Mouse (Mus musculus): ENCODE results near the gene Gfral. TPM values are rescaled to one million over a fixed set of nuclear protein-coding genes. Genes with fewer than 3 reads are reported as not detected.

Gene Gfral
- polyA plus RNA-seq, 1 experiment from 2014 or later = not detected

GRCm38 (mm10) chr9:76196917-76197316 is 16.5 kb downstream of the Gfral start:
- no peaks in the 10 kb centered on the region for H3K36me3 ChIP-seq (ENCODE audit: insufficient read depth, low read length)
- H3K4me2 ChIP-seq (replicated peaks; ENCODE audit: low read depth, low read length) = no peak overlapping the region
- no peak overlapping the region for H3K9ac ChIP-seq (replicated peaks; ENCODE audit: low read depth)
- no peak overlapping the region for H3K27ac ChIP-seq (ENCODE audit: low read length)
- DNase-seq (ENCODE audit: low spot score) (no peak), ATAC-seq (no peak)
- no peak overlapping the region for H3K4me3 ChIP-seq (ENCODE audit: low read depth, low read length)
- 74% methylated on average over 4 of the region's 4 CpGs for WGBS
- TF ChIP-seq CTCF (IDR thresholded peaks at IDR 0.05) (no peak), EP300 (IDR thresholded peaks at IDR 0.05) (no peak)
- no peaks in the 10 kb centered on the region for H3K27me3 ChIP-seq (replicated peaks; ENCODE audit: insufficient read depth, low read length)
- no peaks in the 10 kb centered on the region for H3K4me1 ChIP-seq (ENCODE audit: insufficient read depth, low read depth, low read length)
- no peaks in the 10 kb centered on the region for H3K9me3 ChIP-seq (ENCODE audit: low read length)

- ATAC-seq = no peak
These were observed 34.2 kb downstream of the Gfral start for GRCm38 (mm10) chr9:76179221-76179620.

GRCm38 (mm10) chr9:76172686-76173295 is 40.7 kb downstream of the Gfral start:
- ATAC-seq (no peak), DNase-seq (ENCODE audit: low spot score) (no peak)
- 51% methylated on average over 5 of the region's 5 CpGs for WGBS

More at GRCm38 (mm10) chr9:76179221-76179620, 34.2 kb downstream of the Gfral start:
- no peaks in the 10 kb centered on the region for H3K4me1 ChIP-seq (ENCODE audit: insufficient read depth, low read depth, low read length)
- no peak overlapping the region for H3K27ac ChIP-seq (ENCODE audit: low read length)
- H3K4me2 ChIP-seq (replicated peaks; ENCODE audit: low read depth, low read length) = no peak overlapping the region
- TF ChIP-seq CTCF (IDR thresholded peaks at IDR 0.05) (no peak), EP300 (IDR thresholded peaks at IDR 0.05) (no peak)
- H3K27me3 ChIP-seq (replicated peaks; ENCODE audit: insufficient read depth, low read length) = no peaks in the 10 kb centered on the region
- no peak overlapping the region for H3K4me3 ChIP-seq (ENCODE audit: low read depth, low read length)
- DNase-seq (ENCODE audit: low spot score) = no peak
- no peak overlapping the region for H3K9ac ChIP-seq (replicated peaks; ENCODE audit: low read depth)
- H3K9me3 ChIP-seq (ENCODE audit: low read length) = no peaks in the 10 kb centered on the region
- no peaks in the 10 kb centered on the region for H3K36me3 ChIP-seq (ENCODE audit: insufficient read depth, low read length)

GRCm38 (mm10) chr9:76168355-76168754 is 45.1 kb downstream of the Gfral start:
- DNase-seq (ENCODE audit: low spot score) = no peak
- WGBS = 34% methylated on average over 3 of the region's 3 CpGs
- no peak overlapping the region for H3K9ac ChIP-seq (replicated peaks; ENCODE audit: low read depth)
- H3K9me3 ChIP-seq (ENCODE audit: low read length) = no peaks in the 10 kb centered on the region
- H3K27ac ChIP-seq (ENCODE audit: low read length) = no peak overlapping the region
- H3K27me3 ChIP-seq (replicated peaks; ENCODE audit: insufficient read depth, low read length) = no peaks in the 10 kb centered on the region
- TF ChIP-seq CTCF (IDR thresholded peaks at IDR 0.05) (peak; percentile 46), EP300 (IDR thresholded peaks at IDR 0.05) (no peak)
- no peaks in the 10 kb centered on the region for H3K4me1 ChIP-seq (ENCODE audit: insufficient read depth, low read depth, low read length)
- no peaks in the 10 kb centered on the region for H3K36me3 ChIP-seq (ENCODE audit: insufficient read depth, low read length)
- H3K4me2 ChIP-seq (replicated peaks; ENCODE audit: low read depth, low read length) = no peak overlapping the region
- H3K4me3 ChIP-seq (ENCODE audit: low read depth, low read length) = no peak overlapping the region
- no peak for ATAC-seq

More at GRCm38 (mm10) chr9:76172686-76173295, 40.7 kb downstream of the Gfral start:
- no peak overlapping the region for H3K4me3 ChIP-seq (ENCODE audit: low read depth, low read length)
- no peaks in the 10 kb centered on the region for H3K36me3 ChIP-seq (ENCODE audit: insufficient read depth, low read length)
- H3K27me3 ChIP-seq (replicated peaks; ENCODE audit: insufficient read depth, low read length) = no peaks in the 10 kb centered on the region
- no peaks in the 10 kb centered on the region for H3K9me3 ChIP-seq (ENCODE audit: low read length)
- no peaks in the 10 kb centered on the region for H3K4me1 ChIP-seq (ENCODE audit: insufficient read depth, low read depth, low read length)
- no peak overlapping the region for H3K27ac ChIP-seq (ENCODE audit: low read length)
- H3K4me2 ChIP-seq (replicated peaks; ENCODE audit: low read depth, low read length) = no peak overlapping the region
- no peak overlapping the region for H3K9ac ChIP-seq (replicated peaks; ENCODE audit: low read depth)
- TF ChIP-seq EP300 (IDR thresholded peaks at IDR 0.05) (no peak), CTCF (IDR thresholded peaks at IDR 0.05) (no peak)

- Histone ChIP-seq H3K27me3 (replicated peaks; ENCODE audit: insufficient read depth, low read length) (no peaks in the 10 kb centered on the region), H3K4me2 (replicated peaks; ENCODE audit: low read depth, low read length) (peak overlapping the region; percentile 15), H3K9me3 (ENCODE audit: low read length) (no peaks in the 10 kb centered on the region), H3K4me3 (ENCODE audit: low read depth, low read length) (no peak overlapping the region), H3K4me1 (ENCODE audit: insufficient read depth, low read depth, low read length) (no peaks in the 10 kb centered on the region), H3K36me3 (ENCODE audit: insufficient read depth, low read length) (no peaks in the 10 kb centered on the region), H3K27ac (ENCODE audit: low read length) (no peak overlapping the region), H3K9ac (replicated peaks; ENCODE audit: low read depth) (no peak overlapping the region)
- TF ChIP-seq EP300 (IDR thresholded peaks at IDR 0.05) = no peak
- TF ChIP-seq CTCF (IDR thresholded peaks at IDR 0.05) = no peak
- WGBS = 29% methylated on average over 8 of the region's 8 CpGs
- DNase-seq (ENCODE audit: low spot score) = peak; percentile 43
- no peak for ATAC-seq
These were observed 51.0 kb downstream of the Gfral start for GRCm38 (mm10) chr9:76162446-76162845.

GRCm38 (mm10) chr9:76145593-76145992 is 67.9 kb downstream of the Gfral start:
- Histone ChIP-seq H3K4me1 (ENCODE audit: insufficient read depth, low read depth, low read length) (no peaks in the 10 kb centered on the region), H3K27me3 (replicated peaks; ENCODE audit: insufficient read depth, low read length) (no peaks in the 10 kb centered on the region), H3K9me3 (ENCODE audit: low read length) (no peaks in the 10 kb centered on the region), H3K4me2 (replicated peaks; ENCODE audit: low read depth, low read length) (no peak overlapping the region), H3K27ac (ENCODE audit: low read length) (no peak overlapping the region), H3K9ac (replicated peaks; ENCODE audit: low read depth) (no peak overlapping the region), H3K36me3 (ENCODE audit: insufficient read depth, low read length) (no peaks in the 10 kb centered on the region), H3K4me3 (ENCODE audit: low read depth, low read length) (no peak overlapping the region)
- ATAC-seq (no peak), DNase-seq (ENCODE audit: low spot score) (no peak)
- TF ChIP-seq EP300 (IDR thresholded peaks at IDR 0.05) = no peak
- no peak for TF ChIP-seq CTCF (IDR thresholded peaks at IDR 0.05)
- 53% methylated on average over 3 of the region's 3 CpGs for WGBS

Measured in lung, postnatal 0 days (tissue).